20 mouse cellular contexts compared by ENCODE assay signal in the genomic region with DNA sequence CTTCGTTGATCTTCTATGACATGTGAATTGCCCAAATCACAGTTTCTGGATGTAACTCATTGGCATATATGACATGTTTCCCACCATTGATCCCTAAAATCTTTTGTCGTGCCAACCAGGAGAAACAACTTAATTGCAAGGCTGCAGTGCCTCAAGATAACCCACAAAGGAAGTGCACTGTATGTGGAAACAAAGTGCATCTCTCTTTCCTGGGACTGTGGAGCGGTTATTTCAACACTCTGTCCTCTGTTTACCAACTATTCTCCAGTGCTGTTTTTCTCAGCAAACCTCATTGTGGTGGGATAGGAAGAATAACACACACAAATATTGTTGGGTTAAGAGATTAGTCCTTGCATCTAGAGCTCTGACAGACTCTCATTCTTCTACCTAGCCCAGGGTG.
DNase-seq lines count a peak whose midpoint lies in the region; ATAC-seq lines count a peak whose summit lies in the region.
"Had no signal": no experiment of that assay in that cellular context is flagged by ENCODE, and none has a peak within 500 bp of the region (broad histone marks: within the 10 kb centered on the region; RNA-seq: fewer than 3 reads in every experiment).

No protein-coding gene starts in this region.

- no peak overlapping the region for H3K27ac ChIP-seq in heart, embryonic 10.5 days
- H3K27ac ChIP-seq: embryonic facial prominence, embryonic 10.5 days; embryonic facial prominence, embryonic 12.5 days; forebrain, embryonic 13.5 days; forebrain, embryonic 15.5 days had no signal

- ATAC-seq in common myeloid progenitor, adult 5-6 weeks (replicated peaks; ENCODE audit: low read depth, poor library complexity, severe bottlenecking), result 0 out of 2 replicates have a peak, but pooled peaks have one; percentile 33
- ATAC-seq in granulocyte monocyte progenitor cell, adult 5-6 weeks (replicated peaks; ENCODE audit: poor library complexity, severe bottlenecking), result peak; percentile 62
- peak; percentile 70 for ATAC-seq in megakaryocyte progenitor cell, adult 5-6 weeks (replicated peaks; ENCODE audit: poor library complexity)
- ATAC-seq: forebrain, embryonic 13.5 days; forebrain, embryonic 15.5 days had no signal

- H3K9me3 ChIP-seq in heart, embryonic 10.5 days, result no peaks in the 10 kb centered on the region
- H3K9me3 ChIP-seq: embryonic facial prominence, embryonic 10.5 days; embryonic facial prominence, embryonic 12.5 days; forebrain, embryonic 13.5 days; forebrain, embryonic 15.5 days had no signal

- WGBS in heart, embryonic 10.5 days, result 79% methylated on average over 3 of the region's 3 CpGs

- peaks cover 4% of the 10 kb centered on the region; the same call in 1 of the 2 replicates for H3K27me3 ChIP-seq in heart, embryonic 10.5 days (ENCODE audit: insufficient read depth, poor library complexity, severe bottlenecking)
- H3K27me3 ChIP-seq: embryonic facial prominence, embryonic 12.5 days; forebrain, embryonic 15.5 days had no signal

- H3K4me1 ChIP-seq in heart, embryonic 10.5 days, result peaks cover 8% of the 10 kb centered on the region; the same call in 1 of the 2 replicates

- DNase-seq in heart, embryonic 10.5 days (ENCODE audit: low spot score), result peak; percentile 6
- no peak for DNase-seq in heart, postnatal 14 days
- DNase-seq in right cerebral cortex, adult 2 months (ENCODE audit: low spot score in 2 of 2), result no peak
- DNase-seq in kidney, adult 8-10 months, result no peak
- DNase-seq: adrenal gland, adult 2 months; adrenal gland, postnatal 10 days; adrenal gland, postnatal 25 days; cerebellum, adult 11 months; cerebellum, adult 18-20 months; cerebellum, adult 8-10 months; cerebellum, adult 9-11 months; cerebellum, postnatal 14 days; cerebellum, postnatal 36 days had no signal

- no peak overlapping the region for H3K4me3 ChIP-seq in heart, embryonic 10.5 days
- H3K4me3 ChIP-seq: embryonic facial prominence, embryonic 10.5 days; embryonic facial prominence, embryonic 12.5 days; forebrain, embryonic 13.5 days; forebrain, embryonic 15.5 days had no signal

- H3K36me3 ChIP-seq in heart, embryonic 10.5 days, result no peaks in the 10 kb centered on the region
- H3K36me3 ChIP-seq: embryonic facial prominence, embryonic 10.5 days; embryonic facial prominence, embryonic 12.5 days; forebrain, embryonic 15.5 days had no signal

- intact Hi-C loops in heart, postnatal 14 days (cut with DNase I), result no loop called here
